Mouse (Mus musculus): ENCODE measurements around the gene Caml.
"Not testable (repeated sequence)": the region's sequence is repeated elsewhere in the genome, so short reads cannot be mapped to it uniquely, and the experiment has no call there.

The Caml gene

DNA sequence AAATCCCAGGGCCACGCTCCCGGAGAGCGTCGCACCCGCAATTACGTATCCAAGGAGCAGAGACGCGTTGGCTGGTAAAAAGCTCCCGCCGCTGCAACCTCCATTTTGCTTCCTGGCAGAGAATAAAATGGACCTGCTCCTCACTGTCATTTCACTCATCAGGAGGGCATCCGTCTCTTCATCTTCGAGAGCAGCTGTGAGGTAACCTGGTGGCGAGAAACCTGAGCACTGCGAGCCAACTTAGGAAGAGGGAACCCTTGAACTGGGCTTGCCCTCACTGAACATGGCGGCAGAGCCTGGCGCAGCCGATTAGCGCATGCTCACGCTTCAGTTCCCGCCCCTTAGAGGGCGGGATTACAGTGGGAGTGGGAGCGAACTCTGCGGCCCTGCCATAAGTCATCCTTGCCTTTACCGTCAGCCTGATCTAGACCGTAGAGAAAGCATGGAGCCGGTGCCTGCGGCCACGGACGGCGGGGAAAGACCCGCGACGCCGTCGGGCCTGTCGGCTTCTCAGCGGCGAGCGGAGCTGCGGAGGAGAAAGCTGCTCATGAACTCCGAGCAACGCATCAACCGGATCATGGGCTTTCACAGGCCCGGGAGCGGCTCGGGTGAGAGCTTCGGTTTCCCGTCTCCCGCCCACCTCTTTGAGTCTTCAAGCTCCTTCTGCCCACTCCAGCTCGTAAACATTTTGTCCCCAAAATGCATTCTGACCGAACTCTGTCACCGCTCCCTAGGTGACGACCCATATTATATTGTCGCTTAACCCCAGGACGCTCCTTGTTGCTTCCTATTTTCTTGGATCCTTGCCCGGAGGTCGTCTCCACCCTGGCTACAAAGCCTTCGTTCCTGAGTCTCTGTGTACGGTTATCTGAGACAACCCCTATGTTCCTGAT lies at the start of gene Caml:
TSS of gene Caml (plus strand) at position 357 of the 893 bp plus-strand sequence.
- DNase-seq (ENCODE audit: low read depth, low spot score), result peak; percentile 89

DNA sequence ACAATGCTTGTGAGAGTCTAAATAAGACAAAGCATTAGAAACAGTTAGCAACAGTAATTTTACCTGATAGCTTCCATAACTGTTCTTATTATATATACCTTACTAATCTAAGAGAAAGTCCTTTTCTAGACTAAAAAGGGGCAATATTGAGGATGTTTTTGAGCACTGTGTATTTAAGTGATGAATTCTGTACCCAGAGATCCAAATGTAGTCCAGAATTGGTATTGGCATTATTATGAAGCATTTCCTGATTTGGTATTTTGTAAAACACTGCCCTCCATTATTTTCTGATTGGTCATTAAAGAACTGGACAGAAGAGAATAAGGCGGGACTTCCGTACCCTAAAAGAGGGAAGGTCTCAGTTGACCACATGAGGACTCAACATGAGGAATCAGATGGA lies 49.4 kb upstream of the Caml start, which contains the start of gene Tmed9:
TSS of gene Tmed9 (plus strand) at position 301 of the 400 bp plus-strand sequence.
- DNase-seq (ENCODE audit: low read depth, low spot score), result no peak

DNA sequence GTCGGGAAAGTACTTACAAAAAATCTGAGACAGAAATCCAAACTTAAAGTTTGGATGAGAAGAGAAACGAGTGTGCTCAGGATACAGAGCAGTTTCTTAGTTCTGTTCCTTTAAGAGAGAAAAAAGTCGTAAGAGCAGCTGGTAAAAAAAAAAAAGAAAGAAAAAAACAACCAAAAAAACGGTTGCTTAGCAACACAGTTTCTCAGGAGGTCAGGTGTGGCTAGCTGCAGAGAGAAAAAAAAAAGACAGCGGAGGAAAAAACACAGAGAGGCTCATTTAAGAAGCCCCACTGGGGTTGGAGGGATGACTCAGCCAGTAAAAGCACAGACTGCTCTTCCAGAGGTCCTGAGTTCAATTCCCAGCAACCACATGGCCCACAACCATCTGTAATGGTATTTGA lies 48.5 kb upstream of the Caml start:
- no peak for DNase-seq (ENCODE audit: low read depth, low spot score)

DNA sequence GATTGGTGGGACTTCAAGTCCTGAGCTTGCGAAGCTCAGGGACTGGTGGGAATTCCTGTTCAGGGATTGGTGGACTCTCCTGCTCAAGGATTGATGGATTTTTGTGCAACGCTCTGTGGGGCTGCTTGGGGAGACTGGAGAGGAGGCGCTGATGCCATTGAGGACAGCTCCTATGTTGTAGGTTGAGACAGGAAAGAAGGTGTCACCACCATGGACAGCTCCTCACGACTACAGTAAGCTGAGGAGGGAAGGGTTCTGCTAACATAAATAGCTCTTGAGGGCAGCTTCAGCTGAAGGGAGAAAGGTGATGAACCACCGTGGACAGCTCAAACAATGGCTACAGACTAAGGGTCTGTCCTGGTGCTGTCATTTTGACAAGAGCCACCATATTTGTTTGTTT lies 46.9 kb upstream of the Caml start:
- DNase-seq (ENCODE audit: low read depth, low spot score), result no peak

DNA sequence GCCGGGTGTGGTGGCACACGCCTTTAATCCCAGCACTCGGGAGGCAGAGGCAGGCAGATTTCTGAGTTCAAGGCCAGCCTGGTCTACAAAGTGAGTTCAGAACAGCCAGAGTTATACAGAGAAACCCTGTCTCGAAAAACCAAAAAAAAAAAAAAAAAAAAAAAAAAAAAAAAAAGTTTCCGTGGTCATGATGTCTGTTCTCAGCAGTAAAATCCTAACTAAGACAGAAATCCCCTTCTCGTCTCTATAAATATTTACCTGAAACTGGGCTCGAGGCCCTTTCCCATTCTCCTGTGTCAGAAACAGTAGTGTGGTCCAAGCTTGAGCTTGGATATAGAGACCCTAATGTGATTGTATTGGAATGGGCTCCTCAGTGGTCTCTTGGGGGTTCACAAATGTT lies 45.9 kb upstream of the Caml start:
- not testable (repeated sequence) for DNase-seq (ENCODE audit: low read depth, low spot score)

DNA sequence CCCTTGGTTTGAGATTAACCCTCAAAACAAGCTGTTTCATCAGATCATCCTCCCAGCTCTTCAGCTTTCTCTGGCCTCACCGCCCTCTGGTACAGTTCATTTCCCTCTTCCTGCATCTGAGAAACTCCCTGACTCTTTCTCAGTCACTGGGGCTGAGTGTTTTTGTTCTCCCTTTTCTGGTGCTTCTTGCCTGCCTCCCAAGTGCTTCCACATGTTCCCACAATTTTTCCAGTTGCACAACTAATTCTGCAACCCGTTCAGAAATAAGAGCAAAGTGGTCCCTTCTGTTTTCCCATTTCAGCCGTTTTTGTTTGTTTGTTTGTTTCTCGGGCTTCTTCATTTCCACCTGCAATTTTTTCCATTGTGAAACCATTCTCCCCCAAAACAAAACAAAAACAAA lies 44.7 kb upstream of the Caml start:
- no peak for DNase-seq (ENCODE audit: low read depth, low spot score)

DNA sequence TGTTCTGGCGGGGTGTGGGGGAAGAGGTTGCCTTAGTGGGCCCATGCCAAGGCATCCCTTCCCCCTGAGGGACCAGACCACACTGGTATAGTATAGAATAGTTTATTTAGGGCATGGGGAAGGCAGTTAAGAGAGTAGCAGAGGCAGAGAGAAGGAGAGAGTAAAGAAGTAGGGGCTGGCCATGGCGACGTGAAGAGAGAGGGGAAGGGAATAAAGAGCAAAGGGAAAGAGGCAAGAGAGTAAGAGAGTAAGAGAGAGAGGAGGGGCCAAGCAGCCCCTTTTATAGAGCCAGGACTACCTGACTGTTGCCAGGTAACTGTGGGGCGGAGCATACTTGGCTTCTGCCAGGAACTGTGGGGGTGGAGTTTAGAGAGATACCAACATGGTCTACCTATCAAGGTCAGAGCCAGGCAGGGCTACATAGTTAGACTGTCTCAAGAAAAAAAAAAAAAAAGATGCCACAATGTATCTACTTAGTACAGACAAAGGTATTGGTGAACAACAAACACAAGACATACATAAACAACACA lies 30.8 kb upstream of the Caml start:
- DNase-seq (ENCODE audit: low read depth, low spot score), result no peak

DNA sequence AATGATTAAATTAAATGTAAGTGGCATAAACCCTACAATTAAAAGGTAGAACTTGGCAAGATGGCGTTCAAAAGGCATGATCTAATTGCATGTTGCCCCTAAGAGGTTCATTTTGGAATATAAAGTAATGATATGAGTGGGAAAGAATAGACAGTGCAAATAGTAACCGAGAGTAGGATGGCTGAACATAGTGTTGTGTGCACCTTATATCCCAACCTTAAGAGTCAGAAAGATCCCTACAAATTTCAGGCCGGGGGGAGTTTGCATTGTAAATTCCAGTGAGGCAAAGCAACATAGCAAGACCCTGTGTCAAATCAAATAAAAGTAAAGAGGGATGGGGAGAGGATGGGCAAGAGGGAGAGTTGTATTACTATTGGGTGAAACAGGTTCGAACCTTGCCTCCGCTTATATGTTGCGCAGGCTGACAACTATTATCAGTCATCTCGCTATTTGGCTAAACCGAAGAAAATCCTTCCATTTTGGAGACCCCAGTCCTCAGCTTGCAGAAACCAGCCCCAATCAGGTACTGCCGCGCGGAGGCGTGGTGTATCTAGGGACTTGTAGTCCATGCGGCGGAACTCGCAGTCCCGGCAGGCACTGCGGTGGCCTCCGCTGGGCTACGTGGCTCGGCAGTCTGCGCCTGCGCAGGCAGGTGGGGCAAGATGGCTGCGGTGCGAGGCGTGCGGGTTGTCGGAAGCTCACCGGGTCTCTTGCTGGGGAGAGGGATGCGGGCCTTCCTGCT lies 30.1 kb upstream of the Caml start:
- DNase-seq (ENCODE audit: low read depth, low spot score), result peak; percentile 83

DNA sequence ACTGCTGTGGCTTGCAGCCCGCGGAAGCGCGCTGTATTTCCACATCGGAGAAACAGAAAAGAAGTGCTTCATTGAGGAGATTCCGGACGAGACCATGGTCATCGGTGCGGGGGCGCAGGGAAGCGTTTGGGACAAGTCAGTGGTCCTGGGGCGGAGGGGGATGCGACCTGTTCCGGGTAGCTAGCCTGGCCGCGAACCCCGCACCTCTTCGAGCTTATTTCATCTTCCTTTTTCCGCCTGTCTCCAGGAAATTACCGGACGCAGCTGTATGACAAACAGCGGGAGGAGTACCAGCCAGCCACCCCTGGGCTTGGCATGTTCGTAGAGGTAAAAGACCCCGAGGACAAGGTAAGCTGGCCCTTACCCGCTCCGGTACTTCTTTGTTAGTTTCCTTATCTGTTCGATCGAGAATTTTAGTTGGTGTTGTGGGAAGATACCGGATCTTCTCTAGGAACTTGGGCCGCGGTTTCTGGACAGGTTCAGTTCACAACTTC lies 29.5 kb upstream of the Caml start:
- no peak for DNase-seq (ENCODE audit: low read depth, low spot score)

DNA sequence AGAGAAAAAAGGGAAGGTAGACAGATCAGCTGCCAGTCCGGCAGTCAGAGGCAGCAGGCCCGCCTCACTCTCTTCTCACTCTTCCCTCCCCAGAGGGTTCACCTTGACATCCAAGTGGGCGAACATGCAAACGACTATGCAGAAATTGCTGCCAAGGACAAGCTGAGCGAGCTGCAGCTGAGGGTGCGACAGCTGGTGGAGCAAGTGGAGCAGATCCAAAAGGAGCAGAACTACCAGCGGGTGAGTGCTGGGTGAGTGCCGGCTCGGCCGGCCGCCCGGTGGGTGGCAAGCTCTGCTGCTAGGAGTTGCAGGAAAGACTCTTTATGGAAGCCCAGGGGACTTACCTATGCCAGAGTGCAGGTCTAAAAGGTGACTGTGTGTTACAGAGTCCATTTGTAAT lies 27.4 kb upstream of the Caml start:
- DNase-seq (ENCODE audit: low read depth, low spot score), result no peak

DNA sequence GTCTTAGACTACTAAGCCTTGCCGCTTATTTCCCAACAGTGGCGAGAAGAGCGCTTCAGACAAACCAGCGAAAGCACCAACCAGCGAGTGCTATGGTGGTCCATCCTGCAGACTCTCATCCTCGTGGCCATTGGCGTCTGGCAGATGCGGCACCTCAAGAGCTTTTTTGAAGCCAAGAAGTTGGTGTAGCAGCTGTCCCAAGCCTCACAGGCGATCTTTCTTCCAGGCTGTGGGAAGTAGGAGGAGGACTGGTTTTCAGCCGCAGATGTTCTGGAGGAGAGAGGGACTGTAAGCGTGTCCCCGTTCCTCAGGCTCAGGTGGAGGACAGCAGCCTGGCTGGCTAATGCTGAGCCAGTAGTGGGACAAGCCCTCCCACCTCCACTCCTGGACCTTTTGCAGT lies 26.0 kb upstream of the Caml start:
- DNase-seq (ENCODE audit: low read depth, low spot score), result no peak

DNA sequence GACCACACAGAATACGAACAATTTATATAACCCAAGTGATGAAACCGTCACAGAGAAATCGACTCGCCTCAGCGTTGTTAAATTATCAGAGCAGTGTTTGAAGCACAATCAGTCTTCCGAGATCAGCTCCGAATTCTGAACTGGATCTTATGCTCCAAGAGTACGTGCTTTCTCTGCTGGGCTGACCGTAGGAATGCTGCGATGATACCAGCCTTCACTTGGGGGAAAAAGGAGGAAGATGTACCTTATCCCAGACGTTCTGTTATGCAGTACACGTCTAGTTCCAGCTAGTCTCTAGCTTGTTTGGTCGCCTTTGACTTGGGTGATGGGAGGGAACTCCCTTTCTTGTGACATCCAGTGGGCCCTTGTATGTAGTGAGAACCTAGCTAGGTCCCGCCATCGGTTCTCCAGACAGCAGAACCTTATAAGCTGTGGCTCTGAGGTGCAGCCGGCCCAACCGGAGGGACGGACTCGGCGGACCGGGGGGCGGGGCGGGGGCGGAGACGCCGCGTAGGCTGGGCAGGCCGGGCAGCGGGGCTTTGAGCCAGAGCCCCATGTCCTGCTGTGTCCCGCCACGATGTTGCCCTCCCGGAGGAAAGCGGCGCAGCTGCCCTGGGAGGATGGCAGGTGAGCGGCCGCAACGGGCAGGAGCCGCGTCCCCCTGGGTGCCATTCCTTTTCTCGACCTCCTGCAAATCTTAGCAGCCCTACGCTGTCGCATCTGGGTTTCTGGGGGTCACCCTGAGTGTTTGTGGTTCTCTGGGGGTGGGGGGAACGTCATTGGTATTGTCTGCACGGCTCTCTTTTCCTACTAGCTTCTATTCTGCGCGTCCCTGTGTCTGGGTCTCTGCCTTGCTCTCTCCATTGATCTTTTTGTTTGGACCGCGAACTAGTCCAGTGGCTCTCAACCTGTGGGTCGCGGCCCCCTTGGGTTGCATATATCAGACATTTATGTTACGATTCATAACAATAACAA lies 23.0 kb upstream of the Caml start, which contains the start of gene B4galt7:
TSS of gene B4galt7 (plus strand) at position 331 of the 975 bp plus-strand sequence.
- peak; percentile 56 for DNase-seq (ENCODE audit: low read depth, low spot score)

DNA sequence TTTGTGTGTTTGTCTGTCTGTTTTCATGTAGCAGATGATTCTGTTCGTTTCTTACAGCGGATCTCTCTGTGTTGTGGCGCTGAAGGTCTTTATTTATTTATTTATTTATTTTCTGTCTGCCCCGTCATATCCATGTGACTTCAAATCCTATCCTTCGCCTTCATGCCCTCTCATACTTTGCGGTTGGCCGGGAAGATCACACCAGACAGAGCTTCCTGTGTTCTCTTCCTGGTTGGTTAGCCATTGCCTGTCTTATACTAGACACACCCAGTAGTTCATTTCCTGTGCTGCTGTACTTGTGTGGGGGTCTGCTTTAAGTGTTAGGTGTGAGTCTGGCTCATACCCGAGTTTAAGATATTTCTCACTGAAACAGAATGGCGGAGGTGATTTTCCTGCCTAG lies 22.1 kb upstream of the Caml start:
- no peak for DNase-seq (ENCODE audit: low read depth, low spot score)

DNA sequence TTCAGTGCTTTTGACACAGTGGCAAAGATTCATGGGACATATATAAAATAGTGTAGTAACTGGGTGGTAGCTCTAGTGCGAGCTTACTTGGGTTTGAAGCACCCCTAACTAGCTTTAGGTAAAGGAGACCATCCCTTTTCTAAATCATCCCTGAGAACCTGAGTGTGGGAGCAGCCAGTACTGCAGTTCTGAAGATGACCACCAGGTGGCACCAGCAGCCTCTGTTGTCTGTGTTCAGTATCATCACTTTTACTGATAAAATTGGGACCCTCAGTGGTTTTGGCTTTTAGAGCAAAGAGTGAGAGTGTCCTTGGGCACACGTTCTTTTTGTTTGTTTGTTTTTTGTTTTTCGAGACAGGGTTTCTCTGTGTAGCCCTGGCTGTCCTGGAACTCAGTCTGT lies 21.2 kb upstream of the Caml start:
- DNase-seq (ENCODE audit: low read depth, low spot score), result peak; percentile 67

DNA sequence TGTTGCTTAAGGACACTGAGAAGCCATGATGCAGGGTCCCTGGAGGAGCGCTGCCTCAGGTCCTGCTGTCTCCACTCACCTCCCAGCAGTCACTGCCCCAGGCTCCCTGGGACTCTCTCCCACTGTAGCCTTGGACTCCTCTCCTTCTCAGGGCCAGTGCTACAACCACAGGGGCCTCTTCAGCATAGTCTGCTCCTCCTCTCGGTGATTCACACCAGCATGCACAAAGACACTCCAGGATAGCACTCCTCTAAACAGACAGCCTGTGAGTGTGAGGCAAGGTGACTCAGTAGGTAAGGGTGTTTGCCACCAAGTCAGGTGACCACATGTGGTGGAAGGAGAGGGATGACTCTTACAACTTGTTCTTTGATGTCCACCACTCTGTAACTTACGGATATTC lies 18.2 kb upstream of the Caml start:
- no peak for DNase-seq (ENCODE audit: low read depth, low spot score)

DNA sequence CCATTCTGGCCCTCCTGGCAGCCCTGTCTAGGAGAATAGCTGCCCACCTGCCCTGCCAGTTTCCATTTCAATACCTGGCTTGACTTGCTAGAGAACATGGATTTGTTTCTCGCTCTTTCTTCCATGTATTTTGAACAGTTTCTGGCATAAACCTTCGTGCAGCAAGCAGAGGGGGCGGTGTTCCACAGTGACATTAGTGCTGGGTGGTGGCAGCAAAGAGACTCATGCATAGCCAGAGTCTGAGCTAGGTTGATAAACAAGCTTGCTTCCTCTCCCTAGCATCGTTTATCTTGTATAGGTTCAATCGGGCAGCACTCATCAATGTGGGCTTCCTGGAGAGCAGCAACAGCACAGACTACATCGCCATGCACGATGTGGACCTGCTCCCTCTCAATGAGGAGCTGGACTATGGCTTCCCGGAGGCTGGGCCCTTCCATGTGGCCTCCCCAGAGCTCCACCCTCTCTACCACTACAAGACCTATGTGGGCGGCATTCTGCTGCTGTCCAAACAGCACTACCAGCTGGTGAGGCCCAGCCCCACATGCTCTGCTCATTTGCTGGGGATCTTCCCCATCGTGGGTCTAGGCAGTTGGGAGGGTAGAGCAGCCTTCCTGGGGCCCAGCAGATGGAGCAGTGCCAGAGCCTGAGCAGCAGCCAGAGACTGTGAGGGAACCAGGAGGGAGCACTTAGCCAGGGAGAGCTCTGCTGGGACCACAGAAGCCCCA lies 15.7 kb upstream of the Caml start:
- no peak for DNase-seq (ENCODE audit: low read depth, low spot score)

DNA sequence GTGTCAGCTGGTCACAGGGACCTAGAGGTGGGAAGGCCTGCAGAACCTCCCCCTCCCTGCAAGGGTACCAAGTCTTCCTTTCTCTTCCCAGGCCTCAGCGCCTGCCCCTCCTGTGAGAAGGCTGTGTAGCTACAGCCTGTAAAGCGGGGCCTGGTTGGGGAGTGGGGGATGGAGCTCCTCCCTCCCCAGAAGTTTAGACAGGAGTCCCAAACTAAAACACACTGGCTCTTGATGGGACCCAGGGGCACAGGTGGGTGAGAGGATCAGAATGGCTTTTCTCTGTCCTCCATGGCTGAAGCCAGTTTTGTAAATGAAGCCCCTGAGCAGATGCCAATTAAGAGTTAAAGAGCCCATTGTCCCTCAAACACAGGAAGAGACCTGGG lies 15.2 kb upstream of the Caml start:
- DNase-seq (ENCODE audit: low read depth, low spot score), result no peak

DNA sequence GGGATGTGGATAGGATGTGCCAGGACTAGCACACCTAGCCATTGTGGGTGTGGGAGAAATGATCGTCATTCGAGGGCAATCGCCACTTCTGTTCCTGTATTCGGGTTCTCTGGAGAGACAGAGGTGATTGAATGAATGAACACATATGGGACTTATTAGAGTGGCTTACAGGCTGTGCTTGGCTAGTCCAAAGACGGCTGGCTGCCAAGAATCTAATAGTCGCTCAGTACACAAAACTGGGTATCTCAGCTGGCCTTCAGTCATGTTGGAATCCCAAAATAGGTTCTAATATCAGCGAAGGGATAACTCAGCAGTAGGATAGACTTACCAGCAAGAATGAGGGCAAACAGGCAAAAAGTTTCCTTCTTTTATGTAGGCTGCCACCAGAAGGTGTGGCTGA lies 10.8 kb upstream of the Caml start:
- DNase-seq (ENCODE audit: low read depth, low spot score), result no peak

DNA sequence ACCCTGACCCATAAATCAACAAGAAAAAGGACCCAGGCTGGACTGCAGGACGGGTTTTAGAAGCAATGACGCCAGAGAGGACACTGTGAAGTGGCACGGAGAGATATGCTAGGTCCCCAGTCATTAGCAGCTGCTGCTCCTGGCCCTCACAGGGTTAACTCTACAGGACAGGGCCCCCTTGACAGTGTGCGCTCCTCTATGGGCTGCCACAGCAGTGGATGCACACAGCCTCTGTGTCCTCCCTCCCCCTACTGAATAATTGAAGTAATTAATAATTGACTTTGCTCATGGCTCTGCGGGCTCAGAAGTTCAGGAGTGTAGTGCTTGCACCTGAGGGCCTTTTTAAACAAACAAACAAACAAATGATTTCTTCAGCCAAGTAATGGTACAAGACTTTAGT lies 9.3 kb upstream of the Caml start:
- DNase-seq (ENCODE audit: low read depth, low spot score), result no peak

DNA sequence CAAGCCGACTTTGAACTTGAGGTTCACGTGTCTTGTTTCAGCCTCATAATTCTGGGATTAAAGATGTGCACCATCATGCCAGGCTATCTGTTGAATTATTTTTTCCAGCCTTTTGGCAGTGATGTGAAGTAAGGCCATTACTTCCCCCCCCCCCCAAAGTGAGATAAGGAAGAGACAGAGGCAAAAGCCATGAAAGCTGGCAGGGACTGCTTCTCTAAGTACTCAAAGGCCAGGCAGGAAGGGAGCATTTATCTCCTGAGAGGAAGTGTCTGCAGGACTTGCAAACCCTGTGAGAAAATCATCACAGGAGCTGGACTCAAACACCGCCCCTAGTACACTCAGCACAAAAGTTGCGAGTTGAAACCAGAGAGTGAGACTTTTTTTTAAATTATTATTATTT lies 3.5 kb upstream of the Caml start:
- no peak for DNase-seq (ENCODE audit: low read depth, low spot score)

DNA sequence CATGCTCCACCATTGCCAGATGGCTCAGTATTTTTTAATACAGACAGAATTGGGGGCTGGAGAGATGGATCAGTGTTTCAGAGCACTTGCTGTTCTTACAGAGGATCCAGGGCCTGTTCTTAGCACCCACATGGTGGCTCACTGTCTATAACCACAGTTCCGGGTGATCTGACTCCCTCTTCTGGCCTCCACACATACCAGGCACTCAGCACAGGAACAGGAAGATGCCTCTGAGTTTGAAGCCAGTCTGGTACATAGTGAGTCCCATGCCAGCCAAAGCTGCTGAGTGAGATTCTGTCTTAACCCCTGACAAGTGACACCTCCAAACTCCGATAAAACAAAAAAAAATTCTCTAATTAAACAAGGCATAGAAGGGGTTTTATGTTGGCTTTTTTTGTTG lies 2.5 kb upstream of the Caml start:
- DNase-seq (ENCODE audit: low read depth, low spot score), result no peak
